Mouse (Mus musculus): ENCODE results near the gene Mucl2. TPM values are rescaled to one million over a fixed set of nuclear protein-coding genes. Genes with fewer than 3 reads are reported as not detected.
"Not testable (repeated sequence)": the region's sequence is repeated elsewhere in the genome, so short reads cannot be mapped to it uniquely, and the experiment has no call there.

Mucl2 gene
- total RNA-seq (2021) (not detected), polyA plus RNA-seq (2012; rRNA removed) (not detected in 2 replicates)
- long read RNA-seq: 0 reads

- Histone ChIP-seq H3K27me3 (ENCODE audit: control insufficient read depth, insufficient read depth, low read length) (no peaks in the 10 kb centered on the region), H3K9ac (ENCODE audit: low read depth, low read length) (no peak within 1 kb of the TSS), H3K27ac (no peak within 1 kb of the TSS), H3K4me1 (ENCODE audit: control insufficient read depth, insufficient read depth, low read length) (no peaks in the 10 kb centered on the region), H3K4me3 (no peak within 1 kb of the TSS), H3K79me2 (replicated peaks; ENCODE audit: control insufficient read depth, insufficient read depth, low read length) (no peaks in the 10 kb centered on the region), H3K36me3 (ENCODE audit: control insufficient read depth, insufficient read depth, low read length) (no peaks in the 10 kb centered on the region)
- intact Hi-C loops (cut with DNase I): loop anchor here (5.0 kb wide), 1 partner anchor 147 kb away; no protein-coding TSS in a partner anchor
- TF ChIP-seq POLR2A (IDR thresholded peaks at IDR 0.05; ENCODE audit: insufficient read depth, low read depth, low read length) (no peak), CTCF (IDR thresholded peaks at IDR 0.05) (no peak), EP300 (IDR thresholded peaks at IDR 0.05; ENCODE audit: insufficient read depth, low read depth, low read length) (no peak)
- WGBS: 77% methylated on average over 1 of the region's 1 CpGs
- no peak for DNase-seq
Observed at GRCm38 (mm10) chr15:103899212-103899611, at the start of gene Mucl2. Mucl2 (minus strand) TSS chr15:103899312.

- not testable (repeated sequence) for H3K79me2 ChIP-seq (replicated peaks; ENCODE audit: control insufficient read depth, insufficient read depth, low read length); DNase-seq; H3K4me3 ChIP-seq; H3K27ac ChIP-seq; H3K36me3 ChIP-seq (ENCODE audit: control insufficient read depth, insufficient read depth, low read length); H3K4me1 ChIP-seq (ENCODE audit: control insufficient read depth, insufficient read depth, low read length); H3K27me3 ChIP-seq (ENCODE audit: control insufficient read depth, insufficient read depth, low read length); H3K9ac ChIP-seq (ENCODE audit: low read depth, low read length)
- intact Hi-C loops (cut with DNase I): loop anchor here (5.0 kb wide), 1 partner anchor 136 kb away; no protein-coding TSS in a partner anchor
- WGBS: 19% methylated on average over 1 of the region's 1 CpGs
Observed at GRCm38 (mm10) chr15:103913061-103913460, 13.9 kb upstream of the Mucl2 start.

Small RNA genes within 50 kb of the gene (microRNA-seq; reads per million reads assigned to microRNA genes)
- gene Gm22852: 0 reads per million in 2 experiments

Other genes starting within 250 kb of the Mucl2 start
- gene Mucl1, start 143.8 kb downstream of the Mucl2 start, total RNA-seq (2021): under 1 TPM; 0.41 to 0.44 TPM
- not detected in 2 replicates for gene Mucl1, start 143.8 kb downstream of the Mucl2 start, polyA plus RNA-seq (2012; rRNA removed)

Measured in heart, adult 2 months (tissue).